Mouse (Mus musculus) spleen, postnatal 14 days (tissue): ENCODE measurements around the gene Slc8a3.
"Not testable (repeated sequence)": the region's sequence is repeated elsewhere in the genome, so short reads cannot be mapped to it uniquely, and the experiment has no call there.

Experiments used
- DNase-seq, 2 experiments: peaks; one replicate each; pipeline ENCODE4 v3.0.0; 2021 to 2022; ENCODE audit warnings: low spot score in 2 of 2

The Slc8a3 gene

GRCm38 (mm10) chr12:81332875-81333421 is at the start of gene Slc8a3:
Gene Slc8a3, minus strand, starts transcription at chr12:81333180.
- no peak for DNase-seq

GRCm38 (mm10) chr12:81379364-81379763 is 46.4 kb upstream of the Slc8a3 start, which contains the start of gene Gm4787:
Gene Gm4787, minus strand, starts transcription at chr12:81379464.
- DNase-seq, result not testable (repeated sequence)

GRCm38 (mm10) chr12:81333841-81334240 is 861 bp upstream of the Slc8a3 start:
- no peak for DNase-seq

GRCm38 (mm10) chr12:81331937-81332874 is 774 bp downstream of the Slc8a3 start:
- DNase-seq, result no peak

GRCm38 (mm10) chr12:81331046-81331638 is 1.8 kb downstream of the Slc8a3 start:
- DNase-seq, result no peak

- no peak for DNase-seq
Observed at GRCm38 (mm10) chr12:81324991-81325390, 8.0 kb downstream of the Slc8a3 start.

GRCm38 (mm10) chr12:81324116-81324515 is 8.9 kb downstream of the Slc8a3 start:
- no peak for DNase-seq

GRCm38 (mm10) chr12:81321021-81321420 is 12.0 kb downstream of the Slc8a3 start:
- no peak for DNase-seq

GRCm38 (mm10) chr12:81317811-81318210 is 15.2 kb downstream of the Slc8a3 start:
- no peak for DNase-seq

GRCm38 (mm10) chr12:81315953-81316352 is 17.0 kb downstream of the Slc8a3 start:
- no peak for DNase-seq

GRCm38 (mm10) chr12:81303626-81304025 is 29.4 kb downstream of the Slc8a3 start:
- no peak for DNase-seq

- DNase-seq, result no peak
Observed at GRCm38 (mm10) chr12:81294613-81295012, 38.4 kb downstream of the Slc8a3 start.

- DNase-seq, result no peak
Observed at GRCm38 (mm10) chr12:81278031-81278430, 54.9 kb downstream of the Slc8a3 start.

GRCm38 (mm10) chr12:81274616-81275015 is 58.4 kb downstream of the Slc8a3 start:
- DNase-seq, result no peak

GRCm38 (mm10) chr12:81273333-81273732 is 59.6 kb downstream of the Slc8a3 start:
- DNase-seq, result no peak

- DNase-seq, result no peak
Observed at GRCm38 (mm10) chr12:81269246-81269645, 63.7 kb downstream of the Slc8a3 start.

- DNase-seq, result no peak
Observed at GRCm38 (mm10) chr12:81262821-81263220, 70.2 kb downstream of the Slc8a3 start.

GRCm38 (mm10) chr12:81258215-81258614 is 74.8 kb downstream of the Slc8a3 start:
- DNase-seq, result no peak

GRCm38 (mm10) chr12:81245411-81245810 is 87.6 kb downstream of the Slc8a3 start:
- no peak for DNase-seq

GRCm38 (mm10) chr12:81244954-81245353 is 88.0 kb downstream of the Slc8a3 start:
- no peak for DNase-seq

GRCm38 (mm10) chr12:81244492-81244891 is 88.5 kb downstream of the Slc8a3 start:
- no peak for DNase-seq

GRCm38 (mm10) chr12:81241676-81242075 is 91.3 kb downstream of the Slc8a3 start:
- DNase-seq, result no peak

GRCm38 (mm10) chr12:81241096-81241495 is 91.9 kb downstream of the Slc8a3 start:
- no peak for DNase-seq
